Mouse (Mus musculus) adrenal gland, adult 8-10 months (tissue): ENCODE measurements around the gene Tifa. TPM values are rescaled to one million over a fixed set of nuclear protein-coding genes. Genes with fewer than 3 reads are reported as not detected.

Experiments
- DNase-seq: peaks from one replicate; pipeline ENCODE4 v3.0.0; 2022
- total RNA-seq, 4 experiments: library from RNA; stranded (reverse); gene quantifications; 2 replicates each; pipeline ENCODE4 v1.2.4; 2022

Tifa gene
- total RNA-seq, 4 experiments from 2014 or later: 5.7 to 10.9 (median 8.4) TPM

GRCm38 (mm10) chr3:127826503-127826902, 36.9 kb downstream of the Tifa start:
- DNase-seq: no peak

- no peak for DNase-seq
These were observed 37.5 kb downstream of the Tifa start for GRCm38 (mm10) chr3:127827123-127827522.

- no peak for DNase-seq
These were observed 40.6 kb downstream of the Tifa start for GRCm38 (mm10) chr3:127830183-127830582.

- DNase-seq: no peak
These were observed 41.5 kb downstream of the Tifa start for GRCm38 (mm10) chr3:127831079-127831478.

GRCm38 (mm10) chr3:127834040-127834439, 44.4 kb downstream of the Tifa start:
- DNase-seq: no peak

- DNase-seq: no peak
These were observed 46.0 kb downstream of the Tifa start for GRCm38 (mm10) chr3:127835594-127835993.

- DNase-seq: no peak
These were observed 47.2 kb downstream of the Tifa start for GRCm38 (mm10) chr3:127836798-127837153.

- peak; percentile 94 for DNase-seq
These were observed 47.7 kb downstream of the Tifa start, which contains the start of gene Ap1ar for GRCm38 (mm10) chr3:127837154-127837865. Gene Ap1ar (minus strand): TSS chr3:127837523.

- DNase-seq: no peak
These were observed 48.5 kb downstream of the Tifa start for GRCm38 (mm10) chr3:127837972-127838644.

- no peak for DNase-seq
These were observed 52.3 kb downstream of the Tifa start for GRCm38 (mm10) chr3:127841926-127842325.

- no peak for DNase-seq
These were observed 53.8 kb downstream of the Tifa start for GRCm38 (mm10) chr3:127843324-127843940.

- peak; percentile 20 for DNase-seq
These were observed 54.3 kb downstream of the Tifa start for GRCm38 (mm10) chr3:127843941-127844327.

GRCm38 (mm10) chr3:127848088-127848808, 58.6 kb downstream of the Tifa start:
- peak; percentile 25 for DNase-seq

- DNase-seq: no peak
These were observed 60.3 kb downstream of the Tifa start for GRCm38 (mm10) chr3:127849922-127850321.

- DNase-seq: no peak
These were observed 61.4 kb downstream of the Tifa start for GRCm38 (mm10) chr3:127850776-127851646.

GRCm38 (mm10) chr3:127852722-127853121, 63.1 kb downstream of the Tifa start:
- no peak for DNase-seq

- peak; percentile 28 for DNase-seq
These were observed 64.0 kb downstream of the Tifa start for GRCm38 (mm10) chr3:127853431-127854206.

- DNase-seq: no peak
These were observed 71.7 kb downstream of the Tifa start for GRCm38 (mm10) chr3:127861340-127861739.

- no peak for DNase-seq
These were observed 72.9 kb downstream of the Tifa start for GRCm38 (mm10) chr3:127862479-127862878.

GRCm38 (mm10) chr3:127863571-127863970, 74.0 kb downstream of the Tifa start:
- DNase-seq: no peak

GRCm38 (mm10) chr3:127864242-127864641, 74.6 kb downstream of the Tifa start:
- DNase-seq: no peak
